Mouse (Mus musculus): Measurements from ENCODE around the gene Invs. TPM values are rescaled to one million over a fixed set of nuclear protein-coding genes. Genes with fewer than 3 reads are reported as not detected.
"Not testable (repeated sequence)": the region's sequence is repeated elsewhere in the genome, so short reads cannot be mapped to it uniquely, and the experiment has no call there.

Invs gene
- polyA plus RNA-seq, 1 experiment from 2014 or later, result 5.3 TPM

DNA sequence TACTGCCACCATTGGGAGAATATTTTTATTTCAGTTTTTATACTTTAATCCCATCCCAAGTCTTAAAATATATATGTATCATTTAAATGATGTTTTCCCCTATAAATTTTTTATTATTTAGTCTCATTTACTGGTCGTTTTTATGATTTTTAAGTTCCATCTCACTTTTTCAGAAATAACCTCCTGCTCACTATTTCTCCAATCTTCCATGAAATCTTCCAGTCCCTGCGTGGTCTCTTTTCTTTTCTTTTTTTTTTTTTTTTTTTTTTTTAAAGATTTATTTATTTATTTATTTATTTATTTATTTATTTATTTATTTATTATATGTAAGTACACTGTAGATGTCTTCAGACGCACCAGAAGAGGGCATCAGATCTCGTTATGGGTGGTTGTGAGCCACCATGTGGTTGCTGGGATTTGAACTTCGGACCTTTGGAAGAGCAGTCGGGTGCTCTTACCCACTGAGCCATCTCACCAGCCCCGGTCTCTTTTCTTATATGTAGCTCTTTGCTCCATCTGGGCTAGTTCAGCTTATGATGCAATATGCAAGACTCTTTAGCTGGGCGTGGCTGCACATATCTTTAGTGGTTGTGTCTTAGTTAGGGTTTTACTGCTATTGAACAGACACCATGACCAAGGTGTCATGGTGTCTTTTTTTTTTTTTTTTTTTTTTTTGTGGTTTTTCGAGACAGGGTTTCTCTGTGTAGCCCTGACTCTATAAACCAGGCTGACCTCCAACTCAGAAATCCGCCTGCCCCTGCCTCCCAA, 126.3 kb downstream of the Invs start:
- H3K4me3 ChIP-seq (replicated peaks; ENCODE audit: low read depth, low read length); DNase-seq; H3K27ac ChIP-seq (replicated peaks; ENCODE audit: low read depth, low read length); H3K27me3 ChIP-seq (ENCODE audit: control insufficient read depth, insufficient read depth, low read length); H3K4me2 ChIP-seq (ENCODE audit: low read length); H3K9ac ChIP-seq (replicated peaks; ENCODE audit: low read length); ATAC-seq (ENCODE audit: low FRiP score, low TSS enrichment); H3K9me3 ChIP-seq (ENCODE audit: control insufficient read depth, low read length); H3K4me1 ChIP-seq (ENCODE audit: control insufficient read depth, insufficient read depth, low read length); H3K36me3 ChIP-seq (ENCODE audit: control insufficient read depth, insufficient read depth, low read length): not testable (repeated sequence)
- WGBS, result 90% methylated on average over 8 of the region's 10 CpGs

DNA sequence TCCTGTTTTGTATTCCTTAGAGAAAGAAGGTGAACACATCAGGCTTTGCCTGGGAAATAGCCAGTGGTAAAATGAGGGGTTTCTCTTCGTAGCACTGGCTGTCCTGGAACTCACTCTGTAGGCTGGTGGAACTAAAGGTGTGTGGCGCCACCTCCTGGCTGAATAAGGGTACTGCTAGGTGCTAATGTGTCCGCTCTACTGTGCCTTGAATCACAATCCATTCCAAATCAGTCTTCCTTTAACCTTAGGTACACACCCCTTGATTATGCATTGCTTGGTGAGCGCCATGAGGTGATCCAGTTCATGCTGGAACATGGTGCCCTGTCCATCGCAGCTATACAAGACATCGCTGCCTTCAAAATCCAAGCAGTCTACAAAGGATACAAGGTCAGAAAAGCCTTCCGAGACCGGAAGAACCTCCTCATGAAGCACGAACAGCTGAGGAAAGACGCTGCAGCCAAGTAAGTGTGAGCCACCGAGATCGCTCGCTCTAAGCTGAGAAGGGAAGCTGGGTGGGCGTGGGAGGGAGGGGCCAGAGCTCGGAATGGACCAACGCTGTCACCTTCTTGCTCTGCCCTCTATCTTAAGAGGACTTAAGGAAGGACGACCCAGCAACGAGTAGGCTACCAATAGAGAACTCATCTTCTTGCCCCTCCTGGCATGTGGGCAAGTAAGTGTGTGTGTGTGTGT, 127.9 kb downstream of the Invs start:
- ATAC-seq (ENCODE audit: low FRiP score, low TSS enrichment), result no peak; the same call in none of the 2 replicates
- WGBS, result 46% methylated on average over 18 of the region's 18 CpGs
- no peak overlapping the region for H3K27ac ChIP-seq (replicated peaks; ENCODE audit: low read depth, low read length)

DNA sequence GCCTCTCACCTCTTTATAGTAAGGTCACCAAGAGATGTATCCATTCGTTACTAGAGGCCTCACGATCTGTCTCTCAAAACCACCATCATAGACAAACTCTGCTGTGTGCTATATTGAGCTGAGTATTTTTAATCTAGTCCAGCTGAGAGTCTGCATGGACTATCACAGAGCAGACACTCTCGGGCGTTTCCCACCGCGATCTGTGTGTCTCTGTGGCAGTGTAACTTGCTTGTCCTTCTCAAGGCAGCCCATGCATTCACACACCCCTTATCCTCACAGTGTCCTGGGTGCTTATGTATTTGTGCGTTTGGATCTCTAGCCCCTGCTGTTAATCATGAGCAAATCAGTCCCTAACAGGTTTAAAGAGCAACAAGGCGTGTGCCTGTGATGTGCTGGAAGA, 133.9 kb downstream of the Invs start:
- ATAC-seq (ENCODE audit: low FRiP score, low TSS enrichment) (no peak), DNase-seq (no peak)
- Histone ChIP-seq H3K4me2 (ENCODE audit: low read length) (no peak overlapping the region), H3K9ac (replicated peaks; ENCODE audit: low read length) (no peak overlapping the region), H3K9me3 (ENCODE audit: control insufficient read depth, low read length) (no peaks in the 10 kb centered on the region), H3K27me3 (ENCODE audit: control insufficient read depth, insufficient read depth, low read length) (no peaks in the 10 kb centered on the region), H3K4me1 (ENCODE audit: control insufficient read depth, insufficient read depth, low read length) (no peaks in the 10 kb centered on the region), H3K27ac (replicated peaks; ENCODE audit: low read depth, low read length) (no peak overlapping the region), H3K36me3 (ENCODE audit: control insufficient read depth, insufficient read depth, low read length) (no peaks in the 10 kb centered on the region), H3K4me3 (replicated peaks; ENCODE audit: low read depth, low read length) (no peak overlapping the region)
- WGBS, result 92% methylated on average over 8 of the region's 8 CpGs

More for the DNA sequence above, 127.9 kb downstream of the Invs start:
- Histone ChIP-seq H3K4me1 (ENCODE audit: control insufficient read depth, insufficient read depth, low read length) (no peaks in the 10 kb centered on the region), H3K36me3 (ENCODE audit: control insufficient read depth, insufficient read depth, low read length) (no peaks in the 10 kb centered on the region), H3K9me3 (ENCODE audit: control insufficient read depth, low read length) (no peaks in the 10 kb centered on the region), H3K4me2 (ENCODE audit: low read length) (no peak overlapping the region), H3K4me3 (replicated peaks; ENCODE audit: low read depth, low read length) (no peak overlapping the region), H3K9ac (replicated peaks; ENCODE audit: low read length) (no peak overlapping the region), H3K27me3 (ENCODE audit: control insufficient read depth, insufficient read depth, low read length) (no peaks in the 10 kb centered on the region)
- peak; percentile 73 for DNase-seq

DNA sequence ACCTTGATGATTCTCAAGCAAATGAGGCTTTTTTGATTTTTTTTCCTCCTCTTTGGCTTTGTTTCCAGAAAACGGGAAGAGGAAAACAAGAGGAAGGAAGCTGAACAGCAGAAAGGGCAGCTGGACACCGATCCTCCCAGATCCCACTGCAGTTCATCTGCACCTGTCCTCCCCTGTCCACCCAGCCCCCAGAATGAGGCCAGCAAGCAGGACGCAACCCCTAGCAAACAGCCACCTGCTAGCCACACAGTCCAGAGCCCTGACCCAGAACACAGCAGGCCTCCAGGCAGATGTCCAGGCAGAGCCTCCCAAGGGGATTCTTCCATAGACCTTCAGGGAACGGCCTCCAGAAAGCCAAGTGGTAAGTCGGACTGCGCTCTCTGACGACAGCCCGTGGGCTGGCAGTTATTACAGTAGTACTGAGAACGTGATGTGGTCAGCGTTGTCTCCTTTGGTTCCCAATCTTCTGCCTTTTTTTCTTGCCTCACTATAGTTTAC, 136.3 kb downstream of the Invs start:
- Histone ChIP-seq H3K4me3 (replicated peaks; ENCODE audit: low read depth, low read length) (no peak overlapping the region), H3K9ac (replicated peaks; ENCODE audit: low read length) (no peak overlapping the region), H3K27ac (replicated peaks; ENCODE audit: low read depth, low read length) (no peak overlapping the region), H3K27me3 (ENCODE audit: control insufficient read depth, insufficient read depth, low read length) (no peaks in the 10 kb centered on the region), H3K36me3 (ENCODE audit: control insufficient read depth, insufficient read depth, low read length) (no peaks in the 10 kb centered on the region), H3K4me2 (ENCODE audit: low read length) (no peak overlapping the region), H3K9me3 (ENCODE audit: control insufficient read depth, low read length) (no peaks in the 10 kb centered on the region), H3K4me1 (ENCODE audit: control insufficient read depth, insufficient read depth, low read length) (no peaks in the 10 kb centered on the region)
- WGBS, result 89% methylated on average over 10 of the region's 10 CpGs
- ATAC-seq (ENCODE audit: low FRiP score, low TSS enrichment) (no peak), DNase-seq (no peak)

DNA sequence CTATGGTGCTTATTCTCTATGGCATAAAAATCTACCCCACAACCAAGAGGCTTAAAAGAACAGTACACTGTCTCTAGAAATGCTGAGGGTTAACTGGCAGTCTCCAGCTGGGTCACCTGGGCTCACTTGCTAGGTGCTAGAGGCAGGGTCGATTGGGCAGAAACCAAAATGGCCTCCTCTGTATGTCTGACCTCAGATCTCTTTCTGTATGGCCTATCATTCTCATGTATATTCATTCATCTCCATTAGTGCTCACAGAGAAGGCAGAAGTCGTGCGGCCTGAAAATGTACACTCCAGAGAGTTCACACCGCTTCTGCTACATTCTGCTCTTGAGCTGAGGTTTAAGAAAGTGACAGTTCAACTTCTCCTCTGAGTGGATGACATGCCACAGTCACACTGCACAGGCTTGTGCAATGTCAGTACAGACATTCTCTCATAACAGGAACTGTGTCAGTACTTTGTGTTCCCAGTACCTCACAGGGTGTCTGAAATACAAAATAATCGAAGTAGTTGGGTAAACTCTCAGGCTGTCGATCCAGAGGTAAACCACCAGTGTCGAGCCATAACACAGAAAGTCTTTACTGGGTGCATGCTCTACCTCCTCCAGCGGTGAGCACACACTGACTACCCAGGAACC, 139.4 kb downstream of the Invs start:
- no peak overlapping the region for H3K9ac ChIP-seq (replicated peaks; ENCODE audit: low read length)
- no peak overlapping the region for H3K27ac ChIP-seq (replicated peaks; ENCODE audit: low read depth, low read length)
- peaks cover 6% of the 10 kb centered on the region for H3K36me3 ChIP-seq (ENCODE audit: control insufficient read depth, insufficient read depth, low read length)
- no peak overlapping the region for H3K4me3 ChIP-seq (replicated peaks; ENCODE audit: low read depth, low read length)
- no peaks in the 10 kb centered on the region for H3K4me1 ChIP-seq (ENCODE audit: control insufficient read depth, insufficient read depth, low read length)
- DNase-seq, result no peak
- ATAC-seq (ENCODE audit: low FRiP score, low TSS enrichment), result no peak
- no peaks in the 10 kb centered on the region for H3K27me3 ChIP-seq (ENCODE audit: control insufficient read depth, insufficient read depth, low read length)
- 92% methylated on average over 8 of the region's 8 CpGs for WGBS
- no peak overlapping the region for H3K4me2 ChIP-seq (ENCODE audit: low read length)
- H3K9me3 ChIP-seq (ENCODE audit: control insufficient read depth, low read length), result no peaks in the 10 kb centered on the region

DNA sequence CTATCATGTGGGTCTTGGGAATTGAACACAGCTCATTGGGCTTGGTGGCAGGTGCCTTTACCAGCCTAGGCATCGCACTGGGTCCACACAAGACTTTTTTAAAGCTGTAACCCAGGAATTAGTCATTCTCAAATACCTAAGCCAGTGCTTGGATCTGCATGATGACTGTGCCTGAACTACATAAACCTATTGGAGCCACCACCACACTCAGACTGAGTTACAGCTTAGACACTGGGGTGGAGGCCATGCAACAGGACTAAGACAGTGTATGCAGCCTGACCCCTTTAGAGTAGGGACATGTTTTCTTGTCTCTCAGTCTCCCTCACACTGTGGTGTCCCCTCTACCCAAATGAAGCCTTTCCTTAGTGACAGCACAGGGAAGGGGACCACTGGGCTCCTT, 143.1 kb downstream of the Invs start:
- no peak overlapping the region for H3K4me2 ChIP-seq (ENCODE audit: low read length)
- 100% methylated on average over 1 of the region's 1 CpGs for WGBS

DNA sequence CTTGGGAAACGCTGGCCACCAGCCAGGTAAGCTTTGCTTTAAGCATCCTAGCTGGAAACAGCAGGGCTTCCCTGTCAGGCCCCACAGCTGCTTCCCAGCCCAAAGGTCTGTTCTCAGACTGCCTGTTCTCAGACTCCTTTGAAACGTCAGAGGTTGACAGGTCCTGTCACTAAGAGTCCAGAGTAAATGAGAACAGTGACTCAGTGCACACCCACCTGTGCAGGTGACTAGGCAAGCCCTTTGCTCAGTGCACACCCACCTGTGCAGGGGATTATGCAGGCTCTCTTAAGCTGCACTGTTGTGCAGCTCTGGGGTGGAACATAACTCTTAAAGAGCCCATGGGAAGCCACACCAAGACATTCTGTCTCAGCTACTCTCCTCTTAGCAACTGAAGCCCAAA, 144.2 kb downstream of the Invs start:
- no peaks in the 10 kb centered on the region for H3K4me1 ChIP-seq (ENCODE audit: control insufficient read depth, insufficient read depth, low read length)
- H3K4me3 ChIP-seq (replicated peaks; ENCODE audit: low read depth, low read length), result no peak overlapping the region
- H3K9me3 ChIP-seq (ENCODE audit: control insufficient read depth, low read length), result no peaks in the 10 kb centered on the region
- WGBS, result 49% methylated on average over 2 of the region's 2 CpGs
- DNase-seq (no peak), ATAC-seq (ENCODE audit: low FRiP score, low TSS enrichment) (no peak)
- H3K27ac ChIP-seq (replicated peaks; ENCODE audit: low read depth, low read length), result no peak overlapping the region
- no peaks in the 10 kb centered on the region for H3K27me3 ChIP-seq (ENCODE audit: control insufficient read depth, insufficient read depth, low read length)
- H3K9ac ChIP-seq (replicated peaks; ENCODE audit: low read length), result no peak overlapping the region
- H3K36me3 ChIP-seq (ENCODE audit: control insufficient read depth, insufficient read depth, low read length), result peaks cover 11% of the 10 kb centered on the region
- no peak overlapping the region for H3K4me2 ChIP-seq (ENCODE audit: low read length)

More for the DNA sequence above, 143.1 kb downstream of the Invs start:
- no peaks in the 10 kb centered on the region for H3K27me3 ChIP-seq (ENCODE audit: control insufficient read depth, insufficient read depth, low read length)
- no peak overlapping the region for H3K9ac ChIP-seq (replicated peaks; ENCODE audit: low read length)
- no peak overlapping the region for H3K4me3 ChIP-seq (replicated peaks; ENCODE audit: low read depth, low read length)
- no peaks in the 10 kb centered on the region for H3K9me3 ChIP-seq (ENCODE audit: control insufficient read depth, low read length)
- no peaks in the 10 kb centered on the region for H3K4me1 ChIP-seq (ENCODE audit: control insufficient read depth, insufficient read depth, low read length)
- peaks cover 10% of the 10 kb centered on the region for H3K36me3 ChIP-seq (ENCODE audit: control insufficient read depth, insufficient read depth, low read length)
- H3K27ac ChIP-seq (replicated peaks; ENCODE audit: low read depth, low read length), result no peak overlapping the region
- DNase-seq (no peak), ATAC-seq (ENCODE audit: low FRiP score, low TSS enrichment) (no peak)

DNA sequence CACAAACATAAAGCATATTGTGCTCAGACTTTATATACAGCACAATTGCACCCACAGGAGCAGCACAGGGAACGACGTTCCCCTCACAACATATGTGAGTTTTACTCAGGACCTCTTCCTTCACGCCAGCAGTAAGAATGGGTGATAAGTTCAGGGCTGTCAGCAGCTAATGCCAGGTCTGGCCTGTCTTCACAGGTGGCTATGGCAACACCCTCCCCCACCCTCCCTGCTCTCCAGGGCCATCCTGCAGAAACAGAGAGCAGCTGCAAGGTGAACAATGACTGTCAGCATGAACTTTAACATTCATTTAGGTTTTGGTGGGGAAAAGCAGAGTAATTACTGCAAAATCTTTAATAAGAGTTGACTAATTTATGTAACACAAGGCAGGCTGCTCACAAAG, 147.9 kb downstream of the Invs start:
- no peak overlapping the region for H3K9ac ChIP-seq (replicated peaks; ENCODE audit: low read length)
- H3K4me2 ChIP-seq (ENCODE audit: low read length), result no peak overlapping the region
- DNase-seq (no peak), ATAC-seq (ENCODE audit: low FRiP score, low TSS enrichment) (no peak)
- 81% methylated on average over 3 of the region's 3 CpGs for WGBS
- H3K36me3 ChIP-seq (ENCODE audit: control insufficient read depth, insufficient read depth, low read length), result peaks cover 30% of the 10 kb centered on the region
- H3K4me1 ChIP-seq (ENCODE audit: control insufficient read depth, insufficient read depth, low read length), result no peaks in the 10 kb centered on the region
- no peaks in the 10 kb centered on the region for H3K9me3 ChIP-seq (ENCODE audit: control insufficient read depth, low read length)
- H3K4me3 ChIP-seq (replicated peaks; ENCODE audit: low read depth, low read length), result no peak overlapping the region
- no peaks in the 10 kb centered on the region for H3K27me3 ChIP-seq (ENCODE audit: control insufficient read depth, insufficient read depth, low read length)
- H3K27ac ChIP-seq (replicated peaks; ENCODE audit: low read depth, low read length), result no peak overlapping the region

Data from midbrain, embryonic 14.5 days (tissue).